Mouse (Mus musculus) heart, adult 2 months (tissue): Measurements from ENCODE around the gene Hmgb3. TPM values are rescaled to one million over a fixed set of nuclear protein-coding genes. Genes with fewer than 3 reads are reported as not detected.

Experiments used
- DNase-seq, 2 experiments: peaks; one replicate each; pipeline ENCODE4 v3.0.0; 2021
- H3K27ac ChIP-seq: fragments of 200-600 bp; 2 replicates; pipeline ENCODE4 v1.8.1; 2022
- H3K27me3 ChIP-seq: fragments of 200-500 bp; 2 replicates; pipeline ENCODE4 v1.6.1; 2012; ENCODE audit warnings: mild to moderate bottlenecking, low read length, inconsistent platforms, mixed read lengths; ENCODE audit not compliant: control insufficient read depth, insufficient read depth
- H3K36me3 ChIP-seq: fragments of 200-500 bp; 2 replicates; pipeline ENCODE4 v1.6.1; 2012; ENCODE audit warnings: low read length, inconsistent platforms; ENCODE audit not compliant: control insufficient read depth, insufficient read depth
- H3K4me1 ChIP-seq: fragments of 200-500 bp; 2 replicates; pipeline ENCODE4 v1.6.1; 2011; ENCODE audit warnings: low read length; ENCODE audit not compliant: control insufficient read depth, insufficient read depth
- H3K4me3 ChIP-seq: fragments of 200-600 bp; 2 replicates; pipeline ENCODE4 v1.8.1; 2022
- H3K79me2 ChIP-seq: fragments of 200-500 bp; replicated peaks from 2 replicates; pipeline ENCODE4 v1.6.1; 2012; ENCODE audit warnings: mild to moderate bottlenecking, inconsistent platforms, low read length, moderate library complexity, mixed read lengths; ENCODE audit not compliant: control insufficient read depth, insufficient read depth
- H3K9ac ChIP-seq: fragments of 200-500 bp; 2 replicates; pipeline ENCODE4 v1.6.1; 2012; ENCODE audit warnings: low read depth, mild to moderate bottlenecking, control low read depth, inconsistent platforms, low read length, mixed read lengths
- CTCF ChIP-seq: fragments of 200-600 bp; IDR thresholded peaks from 2 replicates; pipeline ENCODE4 v1.8.1; 2022; ENCODE audit warnings: antibody characterized with exemption, mild to moderate bottlenecking, moderate library complexity
- EP300 ChIP-seq: fragments of 200-500 bp; IDR thresholded peaks from 2 replicates; pipeline ENCODE4 v1.6.1; 2011; ENCODE audit warnings: low read depth, low read length, control low read depth; ENCODE audit not compliant: insufficient read depth
- POLR2A ChIP-seq: fragments of 200-500 bp; IDR thresholded peaks from 2 replicates; pipeline ENCODE4 v1.6.1; 2011; ENCODE audit warnings: mild to moderate bottlenecking, low read depth, low read length, control low read depth; ENCODE audit not compliant: insufficient read depth
- WGBS: fragments of 180-500 bp; shearing (Covaris S2); methylation state at CpG from one replicate; pipeline ENCODE4 v1.1.7; 2018; 5-methylcytosine and 5-hydroxymethylcytosine counted together
- intact Hi-C: fragments of 180-260 bp; cut with DNase I; formaldehyde crosslinking; loops from one replicate; pipeline ENCODE4 v1.15.1; 2025
- polyA plus RNA-seq: library from polyadenylated mRNA; depleted of rRNA; stranded (reverse); fragments of >200 nt; gene quantifications from 2 replicates; pipeline ENCODE4 v1.2.3, GENCODE M21; 2012
- total RNA-seq, 2 experiments: library from RNA; stranded (reverse); gene quantifications; 2 replicates each; pipeline ENCODE4 v1.2.3; 2021

The Hmgb3 gene
- total and polyA plus RNA-seq, 3 experiments = 23.8 to 79.4 (median 60.9) TPM

DNA sequence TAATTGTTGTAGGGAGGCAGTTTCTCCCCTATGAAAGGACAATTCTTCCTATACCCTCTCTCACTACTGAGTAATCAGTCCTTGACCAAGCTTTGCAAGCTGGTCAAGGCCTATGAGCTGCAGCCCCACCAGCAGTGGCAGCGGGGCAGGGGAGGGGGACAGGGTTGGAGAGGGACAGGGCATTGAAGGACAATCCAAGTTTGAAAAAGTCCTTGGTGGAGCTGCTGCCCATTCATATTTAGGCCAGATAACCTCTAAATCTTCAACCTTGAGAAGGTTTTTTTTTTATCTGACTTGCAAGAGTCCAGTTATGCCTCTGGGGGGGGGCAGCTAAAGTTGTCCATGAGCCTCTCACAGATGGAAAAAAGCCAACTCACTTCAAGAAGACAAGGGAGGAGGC is 28.3 kb upstream of the Hmgb3 start:
- H3K4me3 ChIP-seq = no peak overlapping the region
- WGBS = 72% methylated on average over 1 of the region's 1 CpGs
- intact Hi-C loops = no loop called here
- H3K27me3 ChIP-seq = no peaks in the 10 kb centered on the region
- no peaks in the 10 kb centered on the region for H3K4me1 ChIP-seq
- TF ChIP-seq EP300 = no peak
- no peak for TF ChIP-seq CTCF
- TF ChIP-seq POLR2A = no peak
- no peak overlapping the region for H3K27ac ChIP-seq
- H3K36me3 ChIP-seq = no peaks in the 10 kb centered on the region
- no peak for DNase-seq
- no peak overlapping the region for H3K9ac ChIP-seq
- no peaks in the 10 kb centered on the region for H3K79me2 ChIP-seq

DNA sequence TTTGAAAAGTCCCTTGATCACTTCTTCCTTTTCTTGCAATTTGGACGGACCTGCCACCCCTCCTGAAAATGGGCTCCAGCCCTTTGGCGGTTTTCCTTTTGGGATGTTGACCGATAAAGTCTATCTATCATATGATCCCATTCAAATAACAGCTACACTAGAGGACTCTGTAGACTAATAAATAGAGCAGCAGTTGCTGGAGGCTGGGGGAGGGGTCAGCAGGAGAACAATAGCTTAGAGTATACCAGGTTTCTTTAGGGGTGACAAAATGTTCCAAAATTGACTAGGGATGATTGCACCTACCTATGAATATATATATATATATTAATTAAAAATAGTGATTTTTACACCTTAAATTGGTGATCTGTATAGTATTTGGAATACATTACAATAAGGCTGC is 27.6 kb upstream of the Hmgb3 start:
- Histone ChIP-seq H3K27ac (no peak overlapping the region), H3K4me3 (no peak overlapping the region), H3K9ac (no peak overlapping the region), H3K36me3 (no peaks in the 10 kb centered on the region), H3K79me2 (no peaks in the 10 kb centered on the region), H3K27me3 (no peaks in the 10 kb centered on the region), H3K4me1 (no peaks in the 10 kb centered on the region)
- WGBS = 75% methylated on average over 3 of the region's 3 CpGs
- intact Hi-C loops = no loop called here
- TF ChIP-seq POLR2A (no peak), CTCF (no peak), EP300 (no peak)
- DNase-seq = no peak

DNA sequence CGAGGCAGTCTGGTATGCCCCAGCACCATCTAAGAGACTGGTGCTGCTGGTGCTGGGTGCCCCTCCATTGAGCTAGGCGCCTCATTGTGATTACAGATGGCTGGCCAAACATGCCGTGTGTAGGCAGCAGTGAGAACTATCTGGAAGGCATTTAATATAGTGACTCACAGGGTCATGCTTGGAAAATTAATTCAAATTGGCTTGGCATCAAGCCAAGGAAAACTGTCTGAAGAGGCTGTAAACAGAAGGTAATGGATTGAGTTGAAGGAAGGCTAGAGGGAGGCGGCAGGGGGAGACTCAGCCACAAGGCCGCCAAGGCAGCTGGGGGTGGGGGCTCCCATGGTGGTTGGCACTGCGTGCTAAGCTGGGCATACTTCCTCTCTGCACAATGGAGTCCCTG is 27.1 kb upstream of the Hmgb3 start:
- WGBS = 51% methylated on average over 6 of the region's 6 CpGs
- DNase-seq = no peak
- H3K79me2 ChIP-seq = no peaks in the 10 kb centered on the region
- H3K4me3 ChIP-seq = no peak overlapping the region
- intact Hi-C loops = no loop called here
- H3K27ac ChIP-seq = no peak overlapping the region
- H3K4me1 ChIP-seq = no peaks in the 10 kb centered on the region
- H3K9ac ChIP-seq = no peak overlapping the region
- no peak for TF ChIP-seq POLR2A
- no peak for TF ChIP-seq CTCF
- no peak for TF ChIP-seq EP300
- H3K36me3 ChIP-seq = no peaks in the 10 kb centered on the region
- no peaks in the 10 kb centered on the region for H3K27me3 ChIP-seq

DNA sequence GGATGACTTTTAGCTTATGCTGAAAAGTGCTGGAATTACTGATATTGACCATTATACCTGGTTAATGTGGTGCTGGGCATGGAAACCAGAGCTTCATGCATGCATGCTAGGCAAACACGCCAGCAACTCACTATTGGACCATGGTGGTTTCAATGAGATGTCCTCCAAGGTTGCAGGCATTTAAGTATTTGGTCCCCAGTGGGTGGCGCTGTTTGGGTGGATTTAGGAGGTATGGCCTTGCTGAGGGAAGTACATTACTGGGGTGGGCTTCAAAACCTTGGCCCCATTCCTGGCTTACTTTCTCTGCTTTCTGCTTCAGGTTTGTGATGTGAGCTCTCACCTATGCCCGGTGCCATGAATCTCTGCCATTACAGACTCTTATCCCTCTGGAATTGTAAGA is 23.1 kb upstream of the Hmgb3 start:
- WGBS = 70% methylated on average over 3 of the region's 3 CpGs
- no peaks in the 10 kb centered on the region for H3K4me1 ChIP-seq
- no peaks in the 10 kb centered on the region for H3K36me3 ChIP-seq
- DNase-seq = no peak
- H3K27me3 ChIP-seq = no peaks in the 10 kb centered on the region
- no peaks in the 10 kb centered on the region for H3K79me2 ChIP-seq
- no peak overlapping the region for H3K27ac ChIP-seq
- intact Hi-C loops = no loop called here
- H3K9ac ChIP-seq = no peak overlapping the region
- H3K4me3 ChIP-seq = no peak overlapping the region
- TF ChIP-seq POLR2A (no peak), EP300 (no peak), CTCF (no peak)

DNA sequence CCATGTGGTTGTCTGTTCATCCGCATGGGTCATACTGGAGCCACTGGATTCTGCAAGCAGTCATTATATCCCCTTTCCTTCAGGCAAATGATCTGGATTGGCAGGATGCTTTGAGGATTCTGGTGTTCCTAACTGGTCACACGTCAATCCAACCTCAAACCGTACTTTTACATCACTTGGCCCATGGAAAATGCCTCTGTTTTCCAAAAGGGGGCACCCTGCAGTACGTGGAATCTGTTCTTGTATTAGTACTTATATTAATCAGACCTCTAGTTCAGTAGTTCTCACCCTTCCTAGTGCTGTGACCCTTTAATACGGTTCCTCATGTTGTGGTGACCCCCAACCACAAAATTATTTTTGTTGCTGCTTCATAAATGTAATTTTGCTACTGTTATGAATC is 21.6 kb upstream of the Hmgb3 start:
- Histone ChIP-seq H3K79me2 (no peaks in the 10 kb centered on the region), H3K4me1 (no peaks in the 10 kb centered on the region), H3K27me3 (no peaks in the 10 kb centered on the region), H3K36me3 (no peaks in the 10 kb centered on the region), H3K9ac (no peak overlapping the region), H3K27ac (no peak overlapping the region), H3K4me3 (no peak overlapping the region)
- DNase-seq = no peak
- intact Hi-C loops = no loop called here
- 68% methylated on average over 5 of the region's 5 CpGs for WGBS
- TF ChIP-seq EP300 (no peak), CTCF (peak; percentile 22; the same call in 1 of the 2 replicates)

DNA sequence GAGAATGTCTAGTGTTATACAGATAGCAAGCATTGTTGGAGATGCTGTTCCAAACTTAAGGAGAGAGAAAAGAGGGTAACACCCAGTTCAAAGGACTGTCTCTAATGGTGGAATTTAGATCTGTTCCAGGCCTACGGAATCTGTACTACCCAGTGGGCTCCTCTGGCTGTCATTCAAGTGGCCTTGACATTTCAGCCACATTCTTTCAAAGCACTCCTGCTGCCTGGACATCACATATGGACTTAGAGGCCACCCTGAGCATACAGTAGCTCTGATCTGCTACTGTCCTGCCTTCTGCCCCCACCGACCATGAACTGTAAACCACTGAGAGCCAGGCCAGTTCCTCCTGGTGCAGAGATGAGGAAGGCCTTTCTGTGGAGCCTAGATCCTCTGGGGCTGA is 17.9 kb upstream of the Hmgb3 start:
- no peaks in the 10 kb centered on the region for H3K4me1 ChIP-seq
- no peak for DNase-seq
- H3K27me3 ChIP-seq = no peaks in the 10 kb centered on the region
- TF ChIP-seq CTCF (no peak), EP300 (no peak), POLR2A (no peak)
- no peak overlapping the region for H3K4me3 ChIP-seq
- H3K79me2 ChIP-seq = no peaks in the 10 kb centered on the region
- H3K9ac ChIP-seq = no peak overlapping the region
- 85% methylated on average over 2 of the region's 2 CpGs for WGBS
- H3K27ac ChIP-seq = no peak overlapping the region
- intact Hi-C loops = no loop called here
- no peaks in the 10 kb centered on the region for H3K36me3 ChIP-seq

DNA sequence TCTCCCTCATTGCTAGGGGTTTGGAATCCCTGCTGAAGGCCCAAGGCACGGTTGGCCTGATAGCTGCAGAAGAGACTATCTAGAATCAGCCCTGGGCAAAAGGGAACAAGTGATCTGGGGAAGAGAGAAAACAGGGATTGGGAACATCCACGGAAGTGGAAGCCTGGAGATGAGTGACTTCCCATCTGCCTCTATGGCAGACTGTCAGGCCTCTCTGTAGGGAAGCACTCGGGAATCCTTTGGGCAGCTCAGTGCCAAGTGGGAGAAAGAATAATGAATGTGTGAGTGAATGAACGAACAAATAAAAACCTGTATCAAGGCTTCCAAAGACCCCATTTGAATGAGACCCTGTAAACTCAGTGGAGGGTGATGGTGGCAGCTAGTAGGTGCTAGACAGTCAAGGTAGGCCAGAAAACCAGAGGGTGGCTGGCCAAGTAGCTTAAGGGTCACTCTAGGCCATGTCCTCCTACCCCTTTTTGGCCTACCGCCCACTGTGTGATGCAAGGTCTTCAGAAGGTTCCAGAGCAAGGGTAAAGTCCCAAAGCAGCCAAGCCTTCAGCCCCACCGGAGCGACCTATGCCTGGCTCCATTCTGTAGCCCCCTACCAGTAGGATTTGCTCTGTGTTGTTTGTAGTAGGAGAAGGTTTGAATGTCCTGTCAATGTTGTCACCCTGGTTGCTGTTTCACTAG is 14.8 kb upstream of the Hmgb3 start:
- Histone ChIP-seq H3K4me3 (no peak overlapping the region), H3K4me1 (no peaks in the 10 kb centered on the region), H3K27ac (no peak overlapping the region), H3K9ac (no peak overlapping the region), H3K36me3 (no peaks in the 10 kb centered on the region), H3K27me3 (no peaks in the 10 kb centered on the region), H3K79me2 (no peaks in the 10 kb centered on the region)
- WGBS = 68% methylated on average over 7 of the region's 7 CpGs
- intact Hi-C loops = no loop called here
- no peak for TF ChIP-seq POLR2A
- TF ChIP-seq CTCF = no peak
- no peak for TF ChIP-seq EP300
- DNase-seq = peak; percentile 15 to 33
